In genomic region chr15:88544216-88544615, GRCm38 (mm10) we compare ENCODE assay signal across 22 mouse cellular contexts. TPM values are rescaled to one million over a fixed set of nuclear protein-coding genes. Genes with fewer than 3 reads are reported as not detected.
"Had no signal": no experiment of that assay in that cellular context is flagged by ENCODE, and none has a peak within 500 bp of the region (broad histone marks: within the 10 kb centered on the region; RNA-seq: fewer than 3 reads in every experiment).

No protein-coding gene starts in this region.

- H3K36me3 ChIP-seq: limb, embryonic 10.5 days; midbrain, embryonic 10.5 days; neural tube, embryonic 13.5 days; stomach, embryonic 15.5 days had no signal

- H3K4me1 ChIP-seq: limb, embryonic 10.5 days; midbrain, embryonic 10.5 days; stomach, embryonic 15.5 days had no signal

- H3K27ac ChIP-seq: kidney, postnatal 0 days; limb, embryonic 10.5 days; liver, embryonic 14.5 days; midbrain, embryonic 10.5 days; neural tube, embryonic 13.5 days; stomach, embryonic 15.5 days had no signal

- H3K4me2 ChIP-seq: neural tube, embryonic 13.5 days; stomach, embryonic 15.5 days had no signal

- H3K9me3 ChIP-seq: limb, embryonic 10.5 days; midbrain, embryonic 10.5 days; stomach, embryonic 15.5 days had no signal

- H3K27me3 ChIP-seq: neural tube, embryonic 13.5 days; stomach, embryonic 15.5 days had no signal

- H3K9ac ChIP-seq: liver, embryonic 14.5 days; neural tube, embryonic 13.5 days; stomach, embryonic 15.5 days had no signal

- H3K4me3 ChIP-seq: limb, embryonic 10.5 days; midbrain, embryonic 10.5 days; neural tube, embryonic 13.5 days; stomach, embryonic 15.5 days had no signal

- DNase-seq: kidney, adult 8-10 months; kidney, postnatal 36 days; layer of hippocampus, adult 9-11 months; lung, adult 18-20 months; lung, postnatal 36 days; midbrain, embryonic 14.5 days; retina, postnatal 1 day; right cerebral cortex, postnatal 4 days; spleen, adult 18-20 months; thymus, postnatal 36 days had no signal

RNA-seq across cellular contexts. Expression of gene Zdhhc25, which starts 55.9 kb away (rescaled TPM):
- total RNA-seq: layer of hippocampus, adult 18-20 months; left cerebral cortex, postnatal 10 days; megakaryocyte, adult 5-6 weeks had no signal
- polyA plus RNA-seq: kidney, postnatal 0 days; limb, embryonic 10.5 days; limb, embryonic 14.5 days; liver, embryonic 14.5 days; lung, embryonic 16.5 days; midbrain, embryonic 10.5 days; midbrain, embryonic 14.5 days; neural tube, embryonic 13.5 days; stomach, embryonic 15.5 days; thymus, postnatal 0 days had no signal
